Mouse (Mus musculus) liver, postnatal 0 days (tissue): ENCODE measurements around the gene Uhrf1.

Experiments used
- CTCF ChIP-seq: sonication (generic); IDR thresholded peaks from 2 replicates; pipeline ENCODE4 v1.5.1; 2016; ENCODE audit warnings: antibody characterized with exemption, low read depth
- EP300 ChIP-seq: IDR thresholded peaks from 2 replicates; pipeline ENCODE4 v1.6.1; 2016; ENCODE audit warnings: antibody characterized with exemption, low read depth, mild to moderate bottlenecking

GRCm38 (mm10) chr17:56359183-56359725 is 56.1 kb downstream of the Uhrf1 start:
- TF ChIP-seq EP300 (no peak), CTCF (0 out of 2 replicates have a peak, but pooled peaks have one; percentile 18)
